Mouse (Mus musculus) cerebellum, postnatal 14 days (tissue): ENCODE data around the gene 4930404N11Rik.

Experiments used
- DNase-seq, 2 experiments: peaks; one replicate each; pipeline ENCODE4 v3.0.0; 2021; ENCODE audit warnings: mixed read lengths in 2 of 2

Gene 4930404N11Rik

GRCm38 (mm10) chr10:81401521-81402226 is 36.1 kb upstream of the 4930404N11Rik start:
- peak; percentile 69 to 70 for DNase-seq

GRCm38 (mm10) chr10:81401205-81401520 is 35.5 kb upstream of the 4930404N11Rik start:
- no peak for DNase-seq

- DNase-seq = peak; percentile 88 to 93
These were observed 35.0 kb upstream of the 4930404N11Rik start for GRCm38 (mm10) chr10:81400371-81401204.

- no peak for DNase-seq
These were observed 34.2 kb upstream of the 4930404N11Rik start for GRCm38 (mm10) chr10:81399798-81400308.

DNA sequence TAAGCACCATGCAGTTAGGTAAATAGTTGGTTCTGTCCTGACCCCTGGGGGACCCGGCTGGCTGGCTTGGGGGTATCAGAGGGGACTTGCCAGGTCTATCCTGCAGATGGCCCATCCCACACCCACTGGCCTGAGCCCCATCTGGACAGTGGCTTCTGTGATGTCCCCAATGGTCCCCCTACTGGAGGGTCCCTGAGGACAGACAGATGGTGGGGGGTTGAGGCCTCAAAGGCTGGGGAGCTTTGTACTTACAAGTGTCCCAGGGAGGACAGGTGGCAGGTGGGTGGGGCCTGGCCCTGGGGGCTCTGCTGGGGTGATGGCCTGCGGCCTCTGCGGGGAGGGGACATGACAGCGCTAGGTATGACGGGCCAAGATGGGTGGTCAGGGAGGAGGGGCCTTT is 33.7 kb upstream of the 4930404N11Rik start:
- no peak for DNase-seq

- DNase-seq = peak in 1 of 2 experiments; percentile 33
These were observed 31.1 kb upstream of the 4930404N11Rik start for GRCm38 (mm10) chr10:81396749-81397148.

DNA sequence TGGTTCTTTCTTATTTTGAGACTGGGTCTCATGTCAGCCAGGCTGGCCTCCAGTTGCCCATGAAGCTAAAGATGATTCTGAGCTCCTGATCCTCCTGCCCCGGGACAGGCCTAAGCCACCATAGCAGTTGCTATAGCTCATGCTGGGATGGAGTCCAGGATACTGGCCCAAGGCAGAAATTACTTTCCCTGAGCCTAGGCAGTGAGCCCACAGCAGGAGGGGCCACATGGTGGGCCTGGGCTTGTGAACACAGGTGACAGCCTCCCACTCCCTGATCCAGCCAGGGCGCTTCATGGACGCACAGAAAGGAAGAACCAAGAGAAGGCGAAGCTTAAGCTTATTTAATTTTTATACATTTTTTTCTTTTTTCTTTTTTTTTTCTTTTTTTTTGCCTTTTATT is 30.2 kb upstream of the 4930404N11Rik start:
- peak; percentile 42 to 48 for DNase-seq

DNA sequence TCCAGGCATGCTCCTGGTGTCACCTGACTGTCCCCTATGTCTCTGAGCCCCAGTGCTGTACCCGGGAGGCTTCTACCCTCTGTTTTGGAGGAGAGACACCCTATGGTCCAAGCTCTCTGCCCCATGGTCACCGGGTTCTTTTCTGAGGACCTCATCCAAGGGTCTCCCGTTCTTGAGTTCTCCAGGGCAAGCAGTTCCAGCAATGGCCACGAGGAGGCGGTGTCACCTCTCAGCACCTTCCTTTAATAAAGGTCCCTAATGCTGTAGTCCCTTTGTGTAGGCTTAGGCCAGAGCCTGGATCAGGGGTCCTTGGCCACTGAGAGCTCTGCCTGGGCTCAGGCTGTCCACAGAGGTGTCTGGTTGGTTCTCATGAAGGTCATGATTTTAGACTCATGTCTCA is 29.5 kb upstream of the 4930404N11Rik start:
- DNase-seq = peak; percentile 86 to 94

GRCm38 (mm10) chr10:81393456-81394063 is 27.9 kb upstream of the 4930404N11Rik start:
- DNase-seq = no peak

DNA sequence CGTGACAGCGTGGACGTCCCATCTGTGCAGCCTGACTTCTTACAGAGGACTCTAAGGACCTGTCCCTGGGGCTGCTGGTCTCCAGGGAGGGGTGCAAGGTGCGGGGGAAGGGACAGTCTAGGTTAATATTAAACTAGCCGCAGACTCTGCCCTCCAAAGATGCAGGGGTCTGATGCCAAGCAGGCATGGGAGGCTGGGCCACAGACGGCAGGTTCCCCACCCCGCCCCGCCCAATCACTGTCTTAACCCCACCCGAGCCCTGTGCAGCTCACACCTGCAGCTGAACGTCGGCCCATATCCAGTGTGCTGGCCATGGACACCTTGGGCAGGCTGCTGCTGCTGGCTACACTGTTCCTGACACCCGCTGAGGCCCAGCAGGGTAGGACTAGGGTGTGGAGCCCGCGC is 27.2 kb upstream of the 4930404N11Rik start, which contains the start of gene Smim24:
Gene Smim24 (plus strand): TSS at position 271 of the 405 bp plus-strand sequence.
- no peak for DNase-seq

- no peak for DNase-seq
These were observed 26.7 kb upstream of the 4930404N11Rik start for GRCm38 (mm10) chr10:81392270-81392669.

DNA sequence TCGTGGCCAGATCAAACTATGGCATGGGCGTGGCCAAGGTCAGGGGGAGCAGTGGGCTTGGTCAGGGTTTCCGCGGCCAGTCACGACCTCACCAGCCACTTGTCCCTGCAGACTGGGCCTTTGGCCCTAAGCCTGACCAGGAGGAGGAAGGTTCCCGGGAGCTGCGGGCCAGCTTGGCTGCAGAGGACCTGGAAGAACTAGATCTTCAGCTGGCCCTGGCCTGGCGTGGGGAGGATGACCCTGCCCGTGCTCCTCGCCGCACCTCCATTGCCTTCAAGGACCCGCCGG is 25.0 kb upstream of the 4930404N11Rik start:
- peak in 1 of 2 experiments; percentile 22 for DNase-seq

DNA sequence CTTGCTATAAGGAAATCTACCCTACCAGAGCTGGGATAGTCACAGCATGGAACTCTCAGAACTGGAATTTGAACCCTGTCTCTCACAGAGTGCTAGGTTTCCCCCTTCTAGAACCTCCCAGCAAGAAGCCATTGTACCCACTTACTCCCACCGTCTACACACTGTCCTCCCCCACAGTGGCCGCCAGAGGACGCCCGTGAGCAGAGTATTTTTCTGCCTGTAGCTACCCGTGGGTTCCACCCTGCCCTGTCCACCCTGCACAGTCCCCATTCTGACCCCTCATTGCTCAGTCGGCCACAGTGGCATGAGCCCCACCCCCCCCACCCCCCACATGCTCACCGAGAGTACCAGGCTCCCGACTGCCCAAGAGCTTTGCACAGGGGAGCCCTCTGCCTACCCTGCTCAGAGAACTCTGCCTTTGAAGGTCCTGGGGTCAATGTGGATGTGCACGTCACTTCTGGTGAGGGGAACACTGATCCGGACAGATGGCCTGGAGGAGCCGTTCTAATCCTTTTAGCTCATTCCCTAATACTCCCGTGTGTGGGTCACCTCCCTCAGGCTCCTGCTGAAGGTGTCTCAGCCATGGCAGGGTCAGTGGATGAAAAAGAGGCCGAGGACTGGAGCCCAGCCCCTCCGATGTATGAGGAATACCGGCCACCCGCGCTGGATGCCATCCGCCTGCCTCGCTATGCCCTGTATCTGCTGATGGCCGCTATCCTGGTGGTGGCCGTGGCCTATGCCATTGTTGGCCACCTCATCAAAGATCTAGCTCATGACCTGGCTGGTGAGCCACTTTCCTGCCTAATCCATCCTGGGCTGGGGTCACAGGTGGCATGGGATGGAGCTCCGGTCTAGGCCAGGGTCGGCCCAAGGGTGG is 24.4 kb upstream of the 4930404N11Rik start:
- DNase-seq = peak; percentile 88 to 89

DNA sequence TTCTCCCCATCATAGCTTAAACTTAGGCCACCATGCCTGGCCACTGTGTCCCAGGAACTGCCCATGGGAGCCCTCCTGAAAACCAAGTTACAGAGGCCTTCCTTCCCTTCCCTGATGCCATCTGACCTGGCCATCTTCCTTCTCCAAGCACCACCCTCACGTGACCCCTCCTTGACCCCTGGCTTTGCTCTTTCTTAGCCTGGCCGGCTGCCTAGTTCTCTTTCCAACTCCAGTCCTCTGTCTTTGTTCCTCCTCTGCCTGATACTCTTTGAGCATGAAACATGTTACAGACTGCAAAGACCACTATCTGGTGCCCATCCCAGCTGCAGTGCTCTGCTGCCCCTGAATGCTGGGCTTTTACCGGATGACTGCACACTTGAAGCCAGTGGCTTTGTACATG is 23.8 kb upstream of the 4930404N11Rik start:
- peak; percentile 28 to 59 for DNase-seq

- no peak for DNase-seq
These were observed 23.0 kb upstream of the 4930404N11Rik start, which contains the start of gene Gm48552 for GRCm38 (mm10) chr10:81388505-81389055. TSS of gene Gm48552 (plus strand) at chr10:81389005.

GRCm38 (mm10) chr10:81387716-81388115 is 22.1 kb upstream of the 4930404N11Rik start:
- peak in 1 of 2 experiments; percentile 70 for DNase-seq

DNA sequence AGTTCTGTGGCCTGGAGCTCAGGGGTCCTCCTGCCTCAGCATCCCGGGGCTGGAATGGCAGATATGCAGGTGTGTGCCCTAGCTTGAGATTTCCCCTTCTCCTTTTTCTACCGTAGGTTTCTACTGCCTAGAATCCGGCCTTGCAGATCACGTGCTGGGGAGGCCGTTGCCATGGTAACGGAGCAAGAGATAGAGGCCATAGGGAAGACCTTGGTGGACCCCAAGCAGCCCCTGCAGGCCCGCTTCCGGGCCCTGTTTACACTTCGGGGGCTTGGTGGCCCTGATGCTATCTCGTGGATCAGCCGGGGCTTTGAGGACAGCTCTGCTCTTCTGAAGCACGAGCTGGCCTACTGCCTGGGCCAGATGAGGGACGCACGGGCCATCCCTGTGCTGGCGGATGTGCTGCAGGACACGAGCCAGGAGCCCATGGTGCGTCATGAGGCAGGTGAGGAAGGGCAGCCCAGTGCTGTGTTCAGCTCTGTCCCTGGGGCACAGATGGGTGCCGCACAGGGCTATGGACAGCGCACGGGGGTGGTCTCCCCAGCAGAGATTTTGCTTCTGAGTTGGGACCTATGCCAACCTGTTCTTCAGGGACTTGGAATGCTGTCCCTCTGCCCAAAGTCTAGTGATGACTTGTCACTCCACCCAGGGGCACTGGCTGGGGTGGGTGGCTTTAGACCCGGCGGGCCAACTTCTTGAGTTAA is 20.1 kb upstream of the 4930404N11Rik start:
- DNase-seq = peak in 1 of 2 experiments; percentile 53

GRCm38 (mm10) chr10:81384605-81384982 is 19.0 kb upstream of the 4930404N11Rik start:
- DNase-seq = no peak

DNA sequence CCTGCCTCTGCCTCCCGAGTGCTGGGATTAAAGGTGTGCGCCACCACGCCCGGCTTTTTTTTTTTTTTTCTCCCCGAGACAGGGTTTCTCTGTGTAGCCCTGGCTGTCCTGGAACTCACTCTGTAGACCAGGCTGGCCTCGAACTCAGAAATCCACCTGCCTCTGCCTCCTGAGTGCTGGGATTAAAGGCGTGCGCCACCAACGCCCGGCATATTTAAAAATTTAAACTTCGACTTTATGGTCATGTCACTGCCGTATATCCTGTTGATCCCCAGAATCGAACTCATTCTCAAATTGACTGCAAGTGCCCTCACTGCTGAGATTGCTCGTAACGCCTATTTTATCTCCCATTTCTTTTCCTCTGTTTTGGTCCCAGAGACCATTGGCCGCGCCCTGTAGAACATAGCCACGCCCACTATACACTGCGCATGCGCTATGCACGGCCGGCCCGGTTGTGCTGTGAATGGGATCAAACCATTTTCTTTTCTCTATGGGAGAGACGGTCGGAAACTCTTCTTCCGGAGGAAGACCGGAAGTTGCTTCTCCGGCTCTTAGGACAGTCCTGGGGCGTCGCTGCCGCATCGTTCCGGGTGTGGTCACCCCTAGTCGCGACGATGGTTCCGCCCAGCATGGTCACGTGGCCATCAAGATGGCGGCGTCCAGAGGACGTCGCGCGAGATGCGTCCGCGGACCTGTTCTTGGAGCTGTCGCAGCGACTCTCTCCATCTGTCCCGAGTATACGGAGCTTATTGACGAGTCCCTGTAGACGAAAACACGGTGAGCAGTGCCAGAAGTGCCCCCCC is 18.4 kb upstream of the 4930404N11Rik start, which contains the start of the genes Dohh and Gm48551:
Gene Dohh (plus strand): TSS at position 627 of the 803 bp plus-strand sequence.
Gene Gm48551 (plus strand): TSS at position 665 of the 803 bp plus-strand sequence.
- peak; percentile 100 for DNase-seq

GRCm38 (mm10) chr10:81382039-81382438 is 16.4 kb upstream of the 4930404N11Rik start:
- DNase-seq = peak in 1 of 2 experiments; percentile 56
